Mouse (Mus musculus): ENCODE measurements at regions not wholly inside any gene's neighbourhood (a gene's known extent, or its start where the extent isn't known, plus 50 kb on each side); places are given as distances from the start of the nearest gene placed in this dataset.

DNA sequence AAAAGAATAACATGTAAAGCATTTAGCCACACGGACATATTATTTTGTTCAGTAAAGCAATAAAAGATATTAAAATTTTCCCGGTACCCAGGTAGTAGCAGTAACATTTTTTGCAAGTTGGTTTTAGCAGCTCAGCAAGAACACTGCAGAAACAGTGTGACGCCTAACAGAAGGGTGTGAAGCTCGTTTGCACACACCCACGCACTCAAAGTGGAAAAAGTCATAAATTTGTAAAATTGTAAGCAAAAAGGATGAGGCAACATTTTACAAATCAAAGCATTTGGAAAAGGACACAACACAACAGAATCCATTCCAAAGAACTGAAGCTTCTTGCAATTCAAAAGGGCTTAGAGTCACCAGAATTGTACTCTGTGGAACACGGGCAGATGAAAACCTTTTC, 1053.6 kb upstream of the Celf2 start:
- no peak for DNase-seq

DNA sequence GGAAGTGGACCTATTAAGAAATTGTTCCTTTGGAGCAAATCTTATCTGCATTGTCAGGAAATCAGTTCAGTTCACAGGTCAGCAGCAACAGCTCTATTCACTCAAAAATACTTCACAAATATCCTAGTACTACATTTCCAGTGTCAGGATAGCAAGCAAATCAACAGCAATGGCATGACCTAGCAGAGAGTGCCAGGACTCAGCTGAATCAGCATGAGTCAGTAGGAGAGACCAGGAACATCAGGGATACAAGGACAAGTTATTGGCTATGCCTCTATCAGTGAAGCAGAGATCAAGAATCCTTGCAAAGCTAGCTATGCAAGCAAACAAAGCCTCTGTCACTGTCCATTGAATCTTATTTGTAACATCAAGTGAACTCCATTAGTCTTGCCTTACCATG, 1036.8 kb upstream of the Celf2 start:
- peak; percentile 41 for DNase-seq

DNA sequence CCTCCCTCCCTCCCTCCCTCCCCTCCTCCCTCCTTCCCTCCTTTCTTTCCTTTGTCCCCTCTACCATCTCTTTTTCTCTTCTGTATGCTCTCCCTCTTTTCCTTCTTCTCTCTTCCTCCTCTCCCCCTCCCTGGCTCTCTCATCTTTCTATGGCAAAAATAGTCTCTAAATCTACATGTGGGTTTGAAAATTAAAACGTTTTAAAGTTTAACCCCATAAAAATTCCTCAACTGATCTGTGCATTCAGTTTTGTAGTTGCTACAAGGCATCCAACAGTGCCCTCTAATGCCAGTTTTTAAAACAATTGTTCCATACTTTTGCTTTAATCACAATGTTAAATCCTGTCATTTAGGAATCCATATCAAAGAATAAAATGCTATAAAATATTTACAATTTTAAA, 1027.5 kb upstream of the Celf2 start:
- DNase-seq, result no peak

DNA sequence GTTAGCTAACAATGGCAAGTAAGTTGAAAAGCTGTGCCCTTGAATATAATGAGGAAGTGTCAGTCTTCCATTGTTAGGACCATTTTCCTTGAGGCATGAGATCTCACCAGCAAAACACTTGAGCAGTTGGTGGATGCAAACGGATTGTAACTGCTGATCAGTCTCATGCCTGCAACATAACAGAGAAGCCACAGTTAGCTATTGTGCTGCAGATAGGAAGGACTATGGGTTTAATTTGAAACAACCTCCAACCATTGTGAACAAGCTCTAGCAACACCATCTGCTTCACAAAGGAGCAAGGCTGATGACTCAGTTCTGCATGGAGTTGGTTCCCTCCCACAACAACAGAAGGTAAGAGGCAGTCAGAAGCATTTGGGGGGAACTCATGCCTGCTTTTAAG, 989.1 kb upstream of the Celf2 start:
- DNase-seq, result no peak

DNA sequence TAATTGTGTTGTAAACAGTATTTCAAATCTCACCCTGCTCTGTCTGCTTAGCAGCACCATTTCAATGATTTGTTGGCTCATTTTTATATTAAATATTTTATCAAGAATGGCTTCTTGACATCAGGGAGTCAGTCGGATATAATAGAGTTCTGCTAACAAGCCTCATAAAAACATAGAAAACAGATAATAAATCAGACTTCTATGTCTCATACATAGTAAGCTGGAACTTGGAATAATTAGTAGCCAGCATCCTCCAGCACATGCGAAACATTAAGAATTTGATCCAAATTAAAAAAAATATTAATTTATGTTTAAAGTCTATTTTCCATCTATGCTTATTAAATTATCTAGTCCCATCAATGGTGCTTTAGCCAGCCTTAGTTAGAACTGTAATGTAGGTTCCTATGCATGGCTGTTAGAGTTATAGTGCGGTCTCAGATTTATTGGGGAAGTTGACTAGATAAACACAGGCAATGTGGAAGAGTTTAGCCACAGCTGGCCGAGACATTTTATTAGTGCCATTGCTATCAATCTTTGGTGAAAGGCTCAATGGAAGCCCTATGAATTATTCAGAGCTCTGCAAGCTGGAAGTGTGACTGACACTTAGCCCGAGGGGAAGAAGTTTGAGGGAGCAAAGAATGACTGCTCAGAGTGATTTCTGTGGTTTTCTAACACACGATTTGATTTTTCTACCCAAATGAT, 968.6 kb upstream of the Celf2 start:
- no peak for DNase-seq

DNA sequence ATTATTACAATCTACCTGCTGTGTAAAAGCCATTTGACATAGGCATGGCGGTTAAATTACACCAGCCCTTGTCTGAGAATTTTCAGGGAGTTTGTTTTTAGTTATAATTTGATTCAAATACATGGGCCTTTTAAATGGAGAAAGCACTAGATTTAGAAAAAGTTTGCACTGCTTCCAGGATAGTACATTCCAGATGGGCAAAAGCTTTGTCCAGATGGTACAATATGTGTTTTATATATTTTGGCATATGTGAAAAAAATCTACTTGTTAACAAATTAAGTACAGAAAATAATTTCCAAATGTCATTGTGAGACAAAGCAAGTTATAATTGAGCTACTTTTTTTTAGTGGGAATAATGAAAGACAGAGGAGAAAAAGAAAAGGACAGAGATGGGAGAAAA, 961.2 kb upstream of the Celf2 start:
- no peak for DNase-seq

DNA sequence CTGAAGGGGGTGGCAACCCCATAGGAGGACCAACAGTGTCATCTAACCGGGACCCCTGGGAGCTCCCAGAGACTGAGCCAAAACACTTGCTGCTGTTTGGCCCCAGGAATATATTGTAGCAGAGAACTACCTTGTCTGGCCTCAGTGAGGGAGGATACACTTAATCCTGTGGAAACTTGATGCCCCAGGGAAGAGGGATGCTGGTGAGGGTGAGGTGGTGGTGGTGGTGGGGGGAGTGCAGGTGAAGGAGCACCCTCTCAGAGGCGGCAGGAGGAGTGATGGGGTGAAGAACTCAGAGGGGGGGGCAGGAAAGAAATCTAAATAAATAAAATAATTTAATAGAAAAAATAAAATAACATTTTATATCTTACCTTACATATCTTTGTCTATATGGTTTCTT, 959.6 kb upstream of the Celf2 start:
- no peak for DNase-seq

DNA sequence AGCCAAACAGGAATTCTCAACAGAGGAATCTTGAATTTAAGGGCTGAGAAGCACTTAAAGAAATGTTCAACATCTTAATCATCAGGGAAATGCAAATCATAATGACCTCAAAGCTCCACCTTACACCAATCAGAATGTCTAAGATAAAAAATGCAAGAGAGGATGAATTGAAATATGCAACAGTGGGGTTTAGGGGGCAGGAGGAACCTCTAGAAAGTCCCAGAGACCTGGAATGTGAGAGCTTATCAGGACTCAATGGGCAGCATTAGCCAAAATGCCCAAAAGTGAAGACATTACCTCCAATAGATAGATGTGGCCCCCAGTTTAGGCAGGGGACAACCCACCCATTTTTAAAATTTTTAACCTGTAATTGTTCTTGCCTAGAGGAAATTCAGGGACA, 959.0 kb upstream of the Celf2 start:
- DNase-seq, result no peak

DNA sequence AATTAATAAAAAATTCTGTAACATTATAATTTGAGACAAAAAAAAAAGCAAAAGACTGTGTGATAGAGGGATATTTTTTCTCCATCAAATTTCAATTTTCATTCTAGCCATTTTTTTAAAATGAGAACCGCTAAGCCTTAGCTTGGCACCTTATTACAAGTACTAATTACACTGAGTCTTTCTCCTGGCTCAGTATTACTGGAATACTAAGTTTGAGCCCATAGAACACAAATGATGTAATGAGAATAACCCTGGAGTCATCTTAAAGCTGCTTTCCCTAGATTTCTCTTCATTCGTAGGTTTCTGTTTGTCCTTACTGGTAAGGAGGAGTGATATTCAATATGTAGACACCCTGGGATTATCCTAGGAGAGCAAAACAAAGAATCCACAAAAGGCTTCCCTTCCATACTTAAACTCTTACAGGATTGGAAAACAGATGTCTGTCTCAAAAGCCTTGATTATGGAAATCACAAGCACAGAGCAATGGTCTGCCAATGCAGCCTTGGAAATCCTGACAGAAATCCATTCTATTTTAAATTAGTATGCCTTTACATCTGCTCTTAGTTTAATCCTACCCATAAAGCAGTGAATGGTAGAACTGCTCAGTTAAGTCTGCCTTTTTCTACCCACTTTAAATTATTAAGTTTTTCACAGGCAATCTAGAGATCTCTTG, 958.3 kb upstream of the Celf2 start:
- no peak for DNase-seq

DNA sequence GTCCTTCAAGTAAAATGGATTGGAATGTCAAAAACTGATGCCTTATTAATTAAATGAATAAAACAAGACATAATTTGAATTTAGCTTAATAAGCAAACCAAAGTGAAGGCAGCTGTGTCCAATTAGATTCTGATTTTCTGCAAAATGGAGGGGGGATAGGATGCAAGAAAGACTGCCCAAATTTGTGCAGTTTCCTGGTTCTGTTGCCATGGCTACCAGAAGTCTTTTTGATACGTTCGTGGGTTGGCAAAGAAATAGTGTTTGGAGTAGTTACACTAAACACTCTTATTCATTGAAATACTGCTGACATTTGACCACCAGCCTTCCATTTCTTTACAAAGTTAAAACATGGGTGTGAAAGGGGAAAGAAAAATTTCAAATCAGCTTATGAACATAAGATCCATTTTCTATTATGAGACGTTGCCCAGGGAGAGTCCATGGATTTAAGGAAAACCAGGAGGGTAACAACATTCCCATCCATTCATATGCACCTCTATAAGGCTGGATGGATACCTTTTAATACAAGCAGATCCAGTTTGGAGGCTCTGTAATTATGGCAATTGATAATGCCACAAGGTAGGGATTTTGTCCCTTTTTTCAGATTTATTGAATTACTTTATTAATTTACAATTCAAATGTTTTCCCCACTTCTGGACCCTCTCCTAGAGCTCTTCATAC, 943.3 kb upstream of the Celf2 start:
- DNase-seq, result no peak

DNA sequence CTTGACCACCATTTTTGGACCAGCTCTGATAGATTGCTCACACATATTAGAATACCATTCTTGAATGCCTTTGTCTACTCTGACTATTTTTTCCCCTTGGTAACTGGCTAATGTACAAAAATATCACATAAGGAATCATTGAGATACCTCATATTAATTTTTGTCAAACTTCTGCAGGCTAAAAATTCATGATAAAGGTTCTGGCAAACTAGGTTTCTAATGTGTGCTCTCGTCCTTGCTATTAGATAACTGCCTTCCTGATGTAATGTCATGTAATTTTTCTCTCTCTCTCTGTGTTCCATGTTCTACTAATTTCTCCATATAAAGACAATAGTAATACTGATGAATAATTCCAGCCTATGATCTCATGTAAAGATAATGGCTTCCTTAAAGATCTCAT, 931.9 kb upstream of the Celf2 start:
- no peak for DNase-seq

DNA sequence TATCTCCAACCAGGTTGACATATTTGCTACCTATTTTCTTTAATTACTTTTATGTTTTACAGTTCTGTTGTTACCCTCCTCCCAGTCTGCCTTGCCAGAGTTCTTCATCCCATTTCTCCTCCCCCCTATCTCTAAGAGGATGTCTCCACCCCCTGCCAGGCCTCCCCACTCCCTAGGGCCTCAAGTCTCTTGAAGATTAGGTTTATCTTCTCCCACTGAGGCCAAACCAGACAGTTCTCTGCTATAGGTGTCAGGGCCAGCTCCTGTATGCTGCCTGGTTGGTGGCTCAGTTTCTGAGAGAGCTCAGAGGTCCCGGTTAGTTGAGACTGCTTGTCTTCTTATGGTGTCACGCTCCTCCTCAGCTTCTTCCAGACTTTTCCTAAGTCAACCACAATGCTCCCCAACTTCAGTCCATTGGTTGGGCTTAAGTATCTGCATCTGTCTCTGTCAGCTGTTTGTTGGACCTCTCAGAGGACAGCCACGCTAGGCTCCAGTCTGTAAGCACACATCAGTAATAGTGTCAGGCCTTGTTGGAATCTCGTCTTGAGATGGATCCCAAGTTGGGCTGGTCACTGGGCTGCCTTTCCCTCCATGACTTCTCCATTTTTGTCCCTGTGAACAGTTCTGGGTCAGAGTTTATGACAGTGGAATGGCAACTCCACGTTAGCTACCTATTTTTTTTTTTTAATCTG, 920.4 kb upstream of the Celf2 start:
- no peak for DNase-seq

DNA sequence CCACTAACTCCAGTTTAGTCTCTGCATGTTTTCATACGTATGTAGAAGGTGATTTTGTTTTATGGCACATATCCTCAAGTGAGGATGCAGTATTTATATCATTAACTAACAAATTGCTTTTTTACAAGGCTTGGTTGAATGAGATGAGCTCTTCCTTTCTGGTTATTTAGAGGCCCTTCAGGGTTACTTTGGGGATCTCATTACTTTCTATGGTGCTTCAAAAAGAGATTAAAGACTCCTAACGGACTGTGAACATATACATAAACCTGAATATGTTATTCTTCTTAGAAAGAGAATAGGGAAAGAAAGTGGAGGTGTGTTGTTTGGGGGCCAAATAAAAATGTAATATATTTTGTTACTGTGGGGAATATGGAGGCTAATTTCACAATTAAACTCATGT, 918.8 kb upstream of the Celf2 start:
- no peak for DNase-seq

DNA sequence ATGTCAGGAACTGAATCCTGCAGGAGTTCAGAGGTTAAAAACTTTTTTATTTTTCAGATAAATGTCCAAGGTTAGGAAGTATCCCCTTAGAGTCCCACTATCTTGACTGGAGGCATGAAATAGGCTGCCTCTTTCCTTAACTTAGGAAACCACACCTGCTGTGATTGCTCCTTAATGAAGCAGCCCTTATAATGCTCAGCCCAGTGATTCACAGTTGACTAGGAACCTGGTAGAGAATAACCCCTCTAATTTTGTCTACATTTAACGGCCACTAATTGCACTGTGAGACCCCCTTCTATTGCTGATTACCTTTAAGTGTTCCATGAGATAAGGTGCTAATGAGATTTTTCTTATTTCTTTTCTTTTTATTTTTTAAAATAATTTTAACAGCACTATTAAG, 918.4 kb upstream of the Celf2 start:
- no peak for DNase-seq

DNA sequence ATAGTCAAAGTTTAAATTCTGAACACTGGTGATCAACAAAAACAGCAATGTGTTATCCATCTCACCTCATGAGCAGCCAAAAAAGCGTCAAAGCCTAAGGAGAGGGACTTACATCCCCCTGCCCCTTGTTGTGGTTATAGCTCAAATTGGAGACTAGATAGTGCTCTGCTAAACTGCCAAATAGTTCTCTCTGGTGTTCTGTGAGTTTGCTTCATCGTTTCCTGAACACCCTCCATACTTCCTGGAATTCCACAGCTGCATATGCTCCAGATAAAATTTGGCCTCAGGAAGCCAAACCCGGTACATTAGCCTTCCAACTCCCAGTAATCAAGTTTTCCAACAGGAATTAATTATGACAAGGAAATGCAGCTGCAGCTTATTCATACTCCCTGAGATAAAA, 906.6 kb upstream of the Celf2 start:
- no peak for DNase-seq

DNA sequence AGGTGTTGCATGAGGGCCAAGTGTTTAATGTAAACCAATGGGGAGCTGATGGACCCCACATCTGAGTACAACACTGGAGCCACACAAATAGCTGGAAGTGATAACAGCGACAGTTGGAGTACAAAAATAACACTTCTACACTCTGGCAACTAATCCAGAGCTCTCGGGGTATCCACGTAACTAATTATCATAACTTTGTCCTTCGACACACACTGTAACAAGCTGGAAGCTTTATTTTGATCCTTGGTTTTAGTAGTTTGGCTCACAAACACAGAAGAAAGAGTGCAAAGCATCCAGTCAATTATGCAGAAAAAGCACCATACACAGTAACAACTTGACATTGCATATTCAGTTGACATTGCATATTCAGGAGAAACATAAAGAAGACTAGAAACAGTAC, 884.8 kb upstream of the Celf2 start:
- DNase-seq, result no peak

DNA sequence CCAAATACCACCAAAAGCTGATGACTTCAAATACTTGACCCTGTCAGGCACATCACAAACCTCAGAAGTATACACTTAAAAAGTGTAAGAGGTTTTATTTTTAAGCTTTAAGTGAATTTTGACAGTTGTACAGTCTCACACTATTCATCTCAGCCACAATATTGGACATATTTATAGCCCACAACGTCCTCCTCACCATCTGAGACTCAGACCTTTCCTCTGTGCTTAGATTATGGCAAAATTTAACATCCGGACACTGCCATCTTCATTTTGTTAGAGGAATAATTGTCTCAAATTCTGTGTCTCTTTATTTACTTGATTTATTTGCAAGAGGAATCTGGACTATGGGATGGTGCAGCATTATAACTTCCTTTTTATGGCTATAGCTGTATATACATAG, 880.2 kb upstream of the Celf2 start:
- no peak for DNase-seq

DNA sequence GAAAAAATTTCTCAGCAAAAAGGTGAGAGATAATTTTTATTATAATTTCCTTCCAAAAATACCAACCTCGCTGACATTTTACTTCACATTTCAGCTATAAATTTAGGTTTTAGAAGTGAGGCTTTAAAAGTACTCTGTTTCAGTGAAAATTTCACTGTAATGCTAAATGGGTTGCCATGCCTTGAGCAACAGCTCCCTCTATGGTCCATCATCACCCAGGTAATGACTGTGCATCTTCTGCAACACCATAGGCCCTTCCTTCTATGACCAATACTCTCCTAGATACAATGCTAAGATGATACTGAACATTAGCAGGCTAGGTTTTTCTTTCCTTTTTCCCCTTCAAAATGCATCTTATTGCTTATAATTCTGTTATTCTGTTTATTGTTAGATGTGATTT, 870.9 kb upstream of the Celf2 start:
- DNase-seq, result no peak

DNA sequence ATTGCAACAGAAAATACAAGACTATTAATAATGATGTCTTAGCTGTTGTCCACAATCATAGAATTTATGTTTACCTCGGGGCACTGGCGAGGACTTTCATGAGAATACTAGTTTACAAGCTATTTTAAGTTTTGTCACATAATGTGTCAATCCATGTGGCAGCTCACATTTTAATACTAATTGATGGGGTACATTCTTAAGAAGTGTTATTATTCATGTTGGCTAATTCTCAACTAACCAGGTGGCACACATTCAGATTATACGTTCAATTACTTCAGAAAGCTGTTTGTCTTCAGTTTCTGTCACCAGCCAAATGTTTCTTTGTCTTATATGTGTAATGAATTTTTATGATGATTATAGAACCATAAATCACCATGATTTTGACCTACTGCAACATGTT, 870.2 kb upstream of the Celf2 start:
- no peak for DNase-seq

DNA sequence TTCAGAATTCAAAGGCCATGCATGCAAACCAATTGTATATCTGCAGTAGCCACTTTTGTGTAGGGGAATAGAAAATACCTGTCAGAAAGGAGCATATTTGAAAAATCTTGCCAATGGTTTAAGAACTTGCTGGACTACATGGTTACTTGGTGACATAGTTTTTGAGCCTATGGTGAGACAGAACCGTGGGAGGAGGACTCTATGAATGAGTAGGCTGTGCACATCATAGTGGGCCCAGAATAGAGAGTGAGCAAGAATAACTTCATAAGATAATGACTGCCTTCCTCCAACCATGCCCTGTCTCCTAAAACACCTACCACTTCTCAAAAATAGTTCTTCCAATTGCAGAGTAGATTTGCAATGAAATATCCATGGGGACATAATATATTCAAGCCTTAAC, 838.5 kb upstream of the Celf2 start:
- DNase-seq, result no peak

DNA sequence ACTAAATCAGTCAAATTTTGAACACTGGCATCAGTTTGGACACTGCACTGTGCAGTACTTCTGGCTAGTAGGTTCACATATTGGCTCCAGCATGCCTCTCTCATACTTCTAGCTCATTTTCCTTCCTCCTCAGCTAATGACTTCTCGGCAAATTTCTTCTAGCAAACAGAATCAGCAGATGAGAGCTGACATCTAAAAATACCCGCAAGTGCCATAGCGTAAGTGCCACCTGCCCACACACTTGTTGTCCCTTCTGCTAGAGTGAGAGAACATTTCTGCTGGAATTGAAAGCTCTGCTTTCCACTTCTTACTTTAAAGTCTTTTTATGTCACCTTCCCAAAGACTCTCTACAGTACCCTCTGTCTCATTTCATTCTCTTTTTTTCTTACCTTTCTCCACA, 835.4 kb upstream of the Celf2 start:
- no peak for DNase-seq

DNA sequence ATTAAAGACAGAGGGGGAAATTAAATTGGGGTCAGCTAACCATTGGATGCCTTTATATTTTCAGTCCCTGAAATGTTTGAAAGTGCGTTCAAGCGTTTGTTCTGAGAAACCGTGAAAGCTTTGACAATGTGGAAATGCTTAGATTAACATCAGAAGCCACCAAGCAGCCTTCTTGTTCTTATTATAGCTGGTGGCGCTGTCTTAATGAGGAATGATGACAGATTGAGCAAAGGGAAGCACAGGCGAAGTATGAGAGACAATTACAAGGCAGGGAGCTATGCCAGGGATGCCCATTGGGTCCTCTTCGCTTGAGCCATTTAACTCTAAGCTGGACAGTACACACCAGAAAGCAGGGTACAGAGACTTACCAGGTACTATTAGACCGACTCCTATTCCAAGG, 828.9 kb upstream of the Celf2 start:
- DNase-seq, result no peak

DNA sequence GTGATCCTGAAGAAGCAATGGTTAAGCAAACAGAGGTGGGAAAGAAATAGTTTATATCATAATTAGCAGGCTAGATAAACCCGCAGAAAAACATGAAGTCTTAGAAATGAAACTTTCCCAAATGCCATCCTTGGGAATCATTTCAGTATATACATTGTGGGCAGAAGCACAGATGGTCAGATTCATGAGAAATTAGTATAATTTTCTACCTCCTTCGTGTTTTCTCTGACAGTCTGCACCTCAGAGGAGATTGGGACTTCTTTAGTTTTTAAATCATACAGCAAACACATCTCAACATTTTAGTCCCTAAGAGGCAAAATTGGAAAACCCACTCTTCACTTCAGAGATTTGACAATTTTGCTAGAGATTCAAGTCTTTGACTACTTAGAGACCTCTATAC, 786.6 kb upstream of the Celf2 start:
- DNase-seq, result no peak

DNA sequence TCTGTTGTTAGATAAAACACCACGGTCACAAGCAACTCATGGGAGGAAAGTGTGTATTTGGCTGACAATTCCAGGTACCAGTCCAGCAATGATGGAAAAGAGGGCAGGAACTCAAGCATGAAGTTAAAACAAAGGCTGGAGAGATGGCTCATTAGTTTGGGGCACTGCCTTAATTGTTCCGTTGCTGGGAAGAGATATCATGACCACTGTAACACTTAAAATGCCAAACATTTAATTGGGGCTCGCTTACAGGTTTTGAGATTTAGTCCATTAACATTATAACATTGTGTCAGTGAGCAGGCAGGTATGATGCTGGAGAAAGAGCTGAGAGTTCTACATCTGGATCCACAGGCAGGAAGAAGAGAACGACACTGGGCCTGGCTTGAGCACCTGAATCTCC, 782.0 kb upstream of the Celf2 start:
- DNase-seq, result no peak
